Mouse (Mus musculus): ENCODE measurements around the gene Zcchc14. TPM values are rescaled to one million over a fixed set of nuclear protein-coding genes. Genes with fewer than 3 reads are reported as not detected.

The Zcchc14 gene
- polyA plus RNA-seq (2017; shearing (Covaris generic)): 0.07 TPM

GRCm38 (mm10) chr8:121652774-121653323 is at the start of gene Zcchc14:
Gene Zcchc14, minus strand, starts transcription at chr8:121652901.

GRCm38 (mm10) chr8:121590203-121591177 is 62.2 kb downstream of the Zcchc14 start, which contains the start of gene Map1lc3b:
Gene Map1lc3b, plus strand, starts transcription at chr8:121590361.

DNA sequence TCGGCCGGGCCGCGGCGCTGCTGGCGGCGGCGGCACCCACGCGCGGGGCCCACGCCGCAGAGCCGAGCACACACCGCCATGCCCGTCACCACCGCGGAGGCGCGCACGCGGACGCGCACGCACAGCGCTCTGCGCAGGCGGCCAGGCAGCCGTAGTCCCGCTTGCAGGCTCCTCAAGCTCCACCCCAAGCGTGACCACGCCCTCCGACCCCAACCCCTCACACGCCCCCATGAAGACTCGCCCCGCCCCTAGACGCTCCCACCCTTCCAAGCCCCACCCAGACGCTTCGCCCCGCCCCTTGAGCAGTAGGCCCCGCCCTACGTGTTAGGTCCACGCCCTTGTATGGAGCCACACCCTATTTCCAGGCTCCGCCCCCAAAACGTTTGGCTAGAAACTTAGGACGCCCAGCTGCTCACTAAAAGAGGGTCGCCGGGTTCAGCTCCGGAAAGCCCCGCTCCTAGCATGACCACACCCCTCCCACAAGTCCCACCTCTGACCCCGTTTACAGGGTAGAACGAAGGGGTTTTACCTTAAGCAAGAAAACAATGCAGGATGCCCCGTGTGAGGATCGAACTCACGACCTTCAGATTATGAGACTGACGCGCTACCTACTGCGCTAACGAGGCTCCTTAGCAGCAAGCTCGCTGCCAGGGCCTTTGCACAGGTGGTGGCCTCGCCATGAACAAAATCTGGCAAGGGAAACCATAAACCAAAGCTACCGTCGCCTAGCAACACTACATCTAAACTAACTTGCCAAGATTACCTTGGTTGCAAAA is 73.8 kb downstream of the Zcchc14 start, which contains the start of gene Fbxo31:
TSS of gene Fbxo31 (minus strand) at position 131 of the 776 bp plus-strand sequence.

Other genes with a start within 250 kb of the Zcchc14 start
- gene 1700018B08Rik, start 108.6 kb downstream of the Zcchc14 start, polyA plus RNA-seq (2017; shearing (Covaris generic)): not detected
- 40.4 TPM for gene Fbxo31, start 74.1 kb downstream of the Zcchc14 start, polyA plus RNA-seq (2017; shearing (Covaris generic))
- gene Map1lc3b, start 62.5 kb downstream of the Zcchc14 start, polyA plus RNA-seq (2017; shearing (Covaris generic)): 289 TPM
- gene Jph3, start 76.7 kb upstream of the Zcchc14 start, polyA plus RNA-seq (2017; shearing (Covaris generic)): 0.06 TPM
- gene Klhdc4, start 176.7 kb upstream of the Zcchc14 start, polyA plus RNA-seq (2017; shearing (Covaris generic)): 41.2 TPM

Data from CD4-positive, CD25-positive, alpha-beta regulatory T cell (primary cell).